Comparison of ENCODE assay signal across 9 mouse cellular contexts in the genomic region with DNA sequence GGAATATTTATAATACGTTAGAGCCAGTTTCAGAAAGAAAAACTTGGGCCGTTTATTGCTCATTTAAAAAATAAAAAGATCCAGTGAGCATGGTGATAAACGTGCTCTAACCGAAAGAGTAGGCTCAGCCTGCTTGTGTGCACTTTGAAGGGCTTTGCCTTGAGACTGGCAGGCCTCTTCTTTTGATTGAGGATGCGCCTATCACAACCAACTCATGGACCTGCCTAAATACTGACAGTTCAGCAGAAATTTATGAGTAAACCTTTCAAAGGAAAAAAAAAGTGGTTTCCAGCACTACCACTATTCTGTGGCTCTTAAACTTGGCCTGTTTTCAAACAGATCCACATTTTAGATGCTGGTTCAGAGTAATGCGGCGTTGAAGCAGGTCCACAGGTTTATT. TPM values are rescaled to one million over a fixed set of nuclear protein-coding genes. Genes with fewer than 3 reads are reported as not detected.
DNase-seq lines count a peak whose midpoint lies in the region; ATAC-seq and TF ChIP-seq lines count a peak whose summit lies in the region.
"Had no signal": no experiment of that assay in that cellular context is flagged by ENCODE, and none has a peak within 500 bp of the region (broad histone marks: within the 10 kb centered on the region; RNA-seq: fewer than 3 reads in every experiment).

No protein-coding gene starts in this region.

- peak overlapping the region; percentile 92 for H3K9ac ChIP-seq in MEL (ENCODE audit: control insufficient read depth, low read depth, low read length, poor library complexity, severe bottlenecking)
- peak overlapping the region; percentile 99 for H3K9ac ChIP-seq in forebrain, embryonic 12.5 days

- peak overlapping the region; percentile 74 to 94 for H3K4me3 ChIP-seq in MEL (ENCODE audit: control insufficient read depth in 1 of 2, insufficient read depth in 1 of 2, low read depth in 2 of 2, low read length in 2 of 2)
- H3K4me3 ChIP-seq in forebrain, embryonic 12.5 days (replicated peaks): peak overlapping the region; percentile 63

- no peak for TF ChIP-seq EP300 in MEL (IDR thresholded peaks at IDR 0.05; ENCODE audit: low read depth in 1 of 2, low read length in 2 of 2)

- TF ChIP-seq POLR2A in MEL (IDR thresholded peaks at IDR 0.05; ENCODE audit: control insufficient read depth in 1 of 2, insufficient read depth in 1 of 2, low read depth in 1 of 2, low read length in 2 of 2, poor library complexity in 1 of 2): peak in 1 of 2 experiments; percentile 36; a peak in 1 of 4 replicates

- peaks cover 11% of the 10 kb centered on the region in 2 experiments; a peak in 3 of 4 replicates for H3K4me1 ChIP-seq in MEL (ENCODE audit: control insufficient read depth in 1 of 2, insufficient read depth in 2 of 2, low read length in 2 of 2)
- peaks cover 20% of the 10 kb centered on the region for H3K4me1 ChIP-seq in forebrain, embryonic 12.5 days

- peak overlapping the region; percentile 83 for H3K4me2 ChIP-seq in forebrain, embryonic 12.5 days

- H3K9me3 ChIP-seq in MEL (replicated peaks; ENCODE audit: insufficient read depth, low read length): no peaks in the 10 kb centered on the region
- no peaks in the 10 kb centered on the region for H3K9me3 ChIP-seq in forebrain, embryonic 12.5 days

- DNase-seq in cerebellum, postnatal 14 days: peak; percentile 44 to 64
- no peak for DNase-seq in cerebellum, adult 11-12 months
- peak; percentile 77 for DNase-seq in MEL (ENCODE audit: low read depth, low spot score)
- peak; percentile 12 for DNase-seq in kidney, postnatal 14 days
- no peak for DNase-seq in frontal cortex, adult 2 months (ENCODE audit: extremely low spot score in 1 of 2, low spot score in 1 of 2)
- DNase-seq in ovary, postnatal 36 days (ENCODE audit: low spot score): no peak
- DNase-seq in left cerebral cortex, adult 8-10 months (ENCODE audit: low spot score in 2 of 2): no peak

- H3K36me3 ChIP-seq in MEL (ENCODE audit: control insufficient read depth in 1 of 2, insufficient read depth in 2 of 2, low read length in 2 of 2): peaks cover 22 to 29% of the 10 kb centered on the region in 2 experiments
- H3K36me3 ChIP-seq in forebrain, embryonic 12.5 days (replicated peaks): peaks cover 22% of the 10 kb centered on the region

- no peaks in the 10 kb centered on the region for H3K27me3 ChIP-seq in MEL (ENCODE audit: control insufficient read depth in 1 of 2, insufficient read depth in 2 of 2, low read length in 2 of 2)
- H3K27me3 ChIP-seq in forebrain, embryonic 12.5 days: no peaks in the 10 kb centered on the region; the same call in 1 of the 2 replicates

- no peak for TF ChIP-seq CTCF in MEL (IDR thresholded peaks at IDR 0.05 in 2 of 3, conservative IDR thresholded peaks at IDR 0.05 in 1 of 3; ENCODE audit: control insufficient read depth in 1 of 3, insufficient read depth in 1 of 3, low read depth in 2 of 3, low read length in 3 of 3, poor library complexity in 1 of 3, severe bottlenecking in 1 of 3)

- H3K27ac ChIP-seq in MEL (ENCODE audit: control insufficient read depth, low read depth, low read length): peak overlapping the region; percentile 91
- H3K27ac ChIP-seq in forebrain, embryonic 12.5 days: peak overlapping the region; percentile 70; the same call in 1 of the 2 replicates

- TF ChIP-seq RAD21 in MEL (IDR thresholded peaks at IDR 0.05; ENCODE audit: low read depth, low read length): no peak

- 24% methylated on average over 7 of the region's 7 CpGs for WGBS in forebrain, embryonic 12.5 days

- H3K79me2 ChIP-seq in MEL (ENCODE audit: control insufficient read depth, insufficient read depth, low read length, poor library complexity): peaks cover 76% of the 10 kb centered on the region

- ATAC-seq in forebrain, embryonic 12.5 days (ENCODE audit: low FRiP score): no peak

TF ChIP-seq in MEL, 35 proteins besides CTCF, POLR2A, EP300 and RAD21:
- TF ChIP-seq ELF1 (IDR thresholded peaks at IDR 0.05; ENCODE audit: low read depth, low read length) (no peak), MXI1 (IDR thresholded peaks at IDR 0.05; ENCODE audit: low read depth, low read length) (peak; percentile 54; the same call in 1 of the 2 replicates), MAFK (IDR thresholded peaks at IDR 0.05; ENCODE audit: borderline replicate concordance, low read depth, low read length) (peak; percentile 87), MYC (IDR thresholded peaks at IDR 0.05; ENCODE audit: low read depth, low read length) (peak; percentile 67), TBP (IDR thresholded peaks at IDR 0.05; ENCODE audit: low read depth, low read length) (peak; percentile 66; the same call in 1 of the 2 replicates), POLR2AphosphoS2 (IDR thresholded peaks at IDR 0.05; ENCODE audit: low read length) (no peak), MAX (IDR thresholded peaks at IDR 0.05; ENCODE audit: low read length) (peak; percentile 62), POLR2AphosphoS5 (IDR thresholded peaks at IDR 0.05; ENCODE audit: borderline replicate concordance, low read depth, low read length) (no peak), SMC3 (IDR thresholded peaks at IDR 0.05; ENCODE audit: low read depth, low read length) (no peak), SIN3A (IDR thresholded peaks at IDR 0.05; ENCODE audit: low read length) (peak; percentile 52), ETS1 (IDR thresholded peaks at IDR 0.05; ENCODE audit: low read depth, low read length) (peak; percentile 16; the same call in 1 of the 2 replicates), ZNF384 (IDR thresholded peaks at IDR 0.05; ENCODE audit: low read depth, low read length) (peak; percentile 84)

RNA-seq across cellular contexts. Expression of gene E130114P18Rik, which starts 2.1 kb away (rescaled TPM):
- total RNA-seq in MEL (2012; rRNA removed): not detected in 2 replicates
- polyA plus RNA-seq in MEL (2012; ENCODE audit: insufficient read depth in 1 of 2, insufficient read length in 2 of 2, low read depth in 1 of 2, low replicate concordance in 2 of 2, missing spikeins in 1 of 2): not detected
- 50.8 and 52.3 TPM in 2 replicates for polyA plus RNA-seq in forebrain, embryonic 12.5 days (2016; fragmentation: Nextera tagmentation; extraction: Ambion mirVana)
- 14.7 and 22.6 TPM in 2 replicates for polyA plus RNA-seq in frontal cortex, adult 2 months (2012; rRNA removed)
- 1 to 10 TPM; 5.0 to 8.3 (median 6.2) TPM for total RNA-seq in left cerebral cortex, adult 8-10 months (2022)
- polyA plus RNA-seq: C2C12 had no signal

RNA-seq across cellular contexts. Expression of gene Nfia, which starts 7.5 kb away (rescaled TPM):
- 10.2 and 16.4 TPM in 2 replicates for total RNA-seq in MEL (2012; rRNA removed)
- polyA plus RNA-seq in MEL (2012; ENCODE audit: insufficient read depth in 1 of 2, insufficient read length in 2 of 2, low read depth in 1 of 2, low replicate concordance in 2 of 2, missing spikeins in 1 of 2): 10 to 100 TPM; 13.4 to 20.5 TPM
- 62.1 and 67.2 TPM in 2 replicates for polyA plus RNA-seq in forebrain, embryonic 12.5 days (2016; fragmentation: Nextera tagmentation; extraction: Ambion mirVana)
- polyA plus RNA-seq in frontal cortex, adult 2 months (2012; rRNA removed): 20.4 and 24.3 TPM in 2 replicates
- 10 to 100 TPM; 55.9 to 77.3 (median 71.0) TPM for total RNA-seq in left cerebral cortex, adult 8-10 months (2022)

Comparison
In these comparisons a context has a peak if more than half of its experiments do, and no peak if none do; other contexts are left out.
1. DNase-seq: peak in cerebellum, postnatal 14 days (2 of 2), MEL (single experiment) and kidney, postnatal 14 days (single experiment); none in cerebellum, adult 11-12 months (single experiment), frontal cortex, adult 2 months (0 of 2), ovary, postnatal 36 days (single experiment) and left cerebral cortex, adult 8-10 months (0 of 2).
2. RNA of gene E130114P18Rik, which starts 2.1 kb away (polyA plus RNA-seq): 50.8 to 52.3 TPM in forebrain, embryonic 12.5 days and 14.7 to 22.6 TPM in frontal cortex, adult 2 months; not detected in MEL; every median in the first group is over 10 times any median in the second.